Mouse (Mus musculus) C2C12 (cell line): ENCODE data around the gene Crybg1. TPM values are rescaled to one million over a fixed set of nuclear protein-coding genes. Genes with fewer than 3 reads are reported as not detected.

Source experiments
- H3K27me3 ChIP-seq: one replicate; pipeline ENCODE4 v1.6.1; 2011; ENCODE audit not compliant: control insufficient read depth, insufficient read depth, insufficient read length
- H3K36me3 ChIP-seq: one replicate; pipeline ENCODE4 v1.6.1; 2011; ENCODE audit not compliant: control insufficient read depth, insufficient read depth
- H3K4me3 ChIP-seq: one replicate; pipeline ENCODE4 v1.5.1; 2011; ENCODE audit warnings: mild to moderate bottlenecking, control low read depth; ENCODE audit not compliant: poor library complexity, insufficient read depth, severe bottlenecking
- H3K79me2 ChIP-seq: one replicate; pipeline ENCODE4 v1.6.1; 2011; ENCODE audit not compliant: control insufficient read depth, insufficient read depth
- H3K79me3 ChIP-seq: one replicate; pipeline ENCODE4 v1.6.1; 2011; ENCODE audit warnings: low read depth, control low read depth
- H3ac ChIP-seq: one replicate; pipeline ENCODE3; 2011; ENCODE audit warnings: low read depth; ENCODE audit not compliant: control insufficient read depth, insufficient read length
- CEBPB ChIP-seq: IDR thresholded peaks from one replicate; pipeline ENCODE4 v1.6.1; 2011; ENCODE audit warnings: low read depth, mild to moderate bottlenecking, control low read depth, moderate library complexity
- CTCF ChIP-seq: IDR thresholded peaks from one replicate; pipeline ENCODE4 v1.5.1; 2011; ENCODE audit not compliant: control insufficient read depth, insufficient read depth, insufficient read length
- FOSL1 ChIP-seq: IDR thresholded peaks from one replicate; pipeline ENCODE4 v1.8.0; 2011; ENCODE audit warnings: mild to moderate bottlenecking, low read length; ENCODE audit not compliant: poor library complexity, insufficient read depth, severe bottlenecking
- MAX ChIP-seq: IDR thresholded peaks from one replicate; pipeline ENCODE4 v1.6.1; 2011; ENCODE audit warnings: mild to moderate bottlenecking, control low read depth
- MYOD1 ChIP-seq: IDR thresholded peaks from one replicate; pipeline ENCODE4 v1.6.1; 2011; ENCODE audit warnings: low read depth; ENCODE audit not compliant: control insufficient read depth, insufficient read length
- MYOG ChIP-seq: IDR thresholded peaks from one replicate; pipeline ENCODE4 v1.6.1; 2011; ENCODE audit not compliant: control insufficient read depth, insufficient read length; ENCODE audit errors: extremely low read depth
- USF1 ChIP-seq: IDR thresholded peaks from one replicate; pipeline ENCODE4 v1.6.1; 2011; ENCODE audit warnings: low read depth, mild to moderate bottlenecking, control low read depth, moderate library complexity
- polyA plus RNA-seq: library from polyadenylated mRNA; unstranded; fragments of >200 nt; fragmentation: generic; extraction: Trizol; gene quantifications from one replicate; pipeline ENCODE4 v1.2.1, GENCODE M21; 2012; ENCODE audit warnings: missing spikeins

Gene Crybg1
- polyA plus RNA-seq, 1 experiment: 11.1 TPM

DNA sequence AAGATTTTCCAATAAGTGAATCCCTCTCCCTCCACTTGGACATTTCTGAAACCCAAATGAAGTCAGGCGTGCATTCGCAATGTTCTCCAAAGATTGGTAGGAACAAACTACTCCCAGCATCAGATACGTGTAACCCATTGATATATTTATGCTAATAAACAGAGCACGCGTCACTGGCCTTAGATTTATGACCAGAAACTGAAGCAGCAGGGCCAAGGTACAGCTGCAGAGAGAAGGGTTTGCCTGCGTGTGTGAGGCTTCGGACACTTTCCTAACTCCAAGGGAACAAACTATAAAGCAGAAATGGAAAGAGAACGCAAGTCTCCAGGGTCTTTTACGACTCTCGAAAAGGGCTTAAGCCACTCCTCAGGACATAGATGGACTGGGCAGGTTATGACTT is 5.3 kb downstream of the Crybg1 start:
- H3K79me3 ChIP-seq: no peaks in the 10 kb centered on the region
- H3ac ChIP-seq: no peak overlapping the region
- no peaks in the 10 kb centered on the region for H3K36me3 ChIP-seq
- H3K4me3 ChIP-seq: no peak overlapping the region
- no peaks in the 10 kb centered on the region for H3K27me3 ChIP-seq
- TF ChIP-seq USF1 (no peak), FOSL1 (no peak), MYOG (no peak), CTCF (no peak), CEBPB (no peak), MAX (no peak)
- H3K79me2 ChIP-seq: no peaks in the 10 kb centered on the region

GRCm38 (mm10) chr10:44138137-44138855 is 10.4 kb downstream of the Crybg1 start:
- no peaks in the 10 kb centered on the region for H3K36me3 ChIP-seq
- no peaks in the 10 kb centered on the region for H3K79me2 ChIP-seq
- H3K4me3 ChIP-seq: no peak overlapping the region
- H3K79me3 ChIP-seq: no peaks in the 10 kb centered on the region
- no peaks in the 10 kb centered on the region for H3K27me3 ChIP-seq
- TF ChIP-seq MYOD1: no peak
- TF ChIP-seq MAX: no peak
- TF ChIP-seq USF1: no peak
- no peak for TF ChIP-seq MYOG
- TF ChIP-seq CTCF: no peak
- TF ChIP-seq CEBPB: no peak
- TF ChIP-seq FOSL1: no peak
- H3ac ChIP-seq: no peak overlapping the region

GRCm38 (mm10) chr10:44126047-44126446 is 22.6 kb downstream of the Crybg1 start:
- H3K79me2 ChIP-seq: no peaks in the 10 kb centered on the region
- no peaks in the 10 kb centered on the region for H3K79me3 ChIP-seq
- H3ac ChIP-seq: no peak overlapping the region
- no peaks in the 10 kb centered on the region for H3K36me3 ChIP-seq
- TF ChIP-seq MAX (no peak), USF1 (no peak), MYOG (no peak), FOSL1 (no peak)
- no peak overlapping the region for H3K4me3 ChIP-seq
- H3K27me3 ChIP-seq: no peaks in the 10 kb centered on the region

DNA sequence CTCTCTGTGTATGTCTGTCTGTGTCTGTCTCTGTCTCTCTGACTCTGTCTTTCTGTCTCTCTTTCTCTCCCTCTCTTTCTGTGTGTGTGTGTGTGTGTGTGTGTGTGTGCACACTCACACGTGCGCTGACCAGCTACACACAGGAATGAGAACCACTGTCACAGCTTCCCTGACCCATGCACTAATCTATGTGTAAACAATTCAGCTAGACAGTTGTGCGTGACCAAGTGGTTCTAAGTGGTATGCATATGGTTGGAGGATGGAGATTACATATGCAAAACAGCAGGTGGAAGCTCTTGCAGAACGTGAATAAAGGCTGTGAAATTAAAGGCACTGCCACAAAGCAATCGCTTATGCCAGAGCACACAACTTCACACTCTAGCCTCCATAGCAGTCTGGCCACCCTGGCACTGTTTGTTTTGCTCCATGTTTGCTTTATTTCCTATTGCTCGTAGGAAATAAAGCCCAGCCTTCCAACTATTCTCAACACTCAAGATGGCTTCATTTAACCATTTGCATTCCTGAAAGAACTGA is 24.2 kb downstream of the Crybg1 start:
- Histone ChIP-seq H3K79me2 (no peaks in the 10 kb centered on the region), H3K79me3 (no peaks in the 10 kb centered on the region), H3K27me3 (no peaks in the 10 kb centered on the region), H3K36me3 (no peaks in the 10 kb centered on the region), H3ac (no peak overlapping the region), H3K4me3 (no peak overlapping the region)
- TF ChIP-seq FOSL1 (no peak), MYOG (no peak), MAX (no peak), CTCF (no peak), USF1 (no peak), CEBPB (no peak), MYOD1 (no peak)

- Histone ChIP-seq H3K27me3 (no peaks in the 10 kb centered on the region), H3K4me3 (no peak overlapping the region), H3K79me3 (no peaks in the 10 kb centered on the region), H3K36me3 (no peaks in the 10 kb centered on the region), H3ac (no peak overlapping the region), H3K79me2 (no peaks in the 10 kb centered on the region)
- TF ChIP-seq FOSL1: no peak
- no peak for TF ChIP-seq MAX
- no peak for TF ChIP-seq MYOG
- TF ChIP-seq CEBPB: no peak
- TF ChIP-seq MYOD1: no peak
- no peak for TF ChIP-seq USF1
- no peak for TF ChIP-seq CTCF
Measured at GRCm38 (mm10) chr10:44118616-44119015, 30.0 kb downstream of the Crybg1 start.

- no peak overlapping the region for H3K4me3 ChIP-seq
- TF ChIP-seq USF1 (no peak), MAX (no peak)
- H3ac ChIP-seq: no peak overlapping the region
- no peaks in the 10 kb centered on the region for H3K36me3 ChIP-seq
- H3K79me2 ChIP-seq: no peaks in the 10 kb centered on the region
- no peaks in the 10 kb centered on the region for H3K79me3 ChIP-seq
- H3K27me3 ChIP-seq: no peaks in the 10 kb centered on the region
Measured at GRCm38 (mm10) chr10:44116796-44117195, 31.9 kb downstream of the Crybg1 start.
